Mouse (Mus musculus): Measurements from ENCODE around the gene Gabarapl2.

DNA sequence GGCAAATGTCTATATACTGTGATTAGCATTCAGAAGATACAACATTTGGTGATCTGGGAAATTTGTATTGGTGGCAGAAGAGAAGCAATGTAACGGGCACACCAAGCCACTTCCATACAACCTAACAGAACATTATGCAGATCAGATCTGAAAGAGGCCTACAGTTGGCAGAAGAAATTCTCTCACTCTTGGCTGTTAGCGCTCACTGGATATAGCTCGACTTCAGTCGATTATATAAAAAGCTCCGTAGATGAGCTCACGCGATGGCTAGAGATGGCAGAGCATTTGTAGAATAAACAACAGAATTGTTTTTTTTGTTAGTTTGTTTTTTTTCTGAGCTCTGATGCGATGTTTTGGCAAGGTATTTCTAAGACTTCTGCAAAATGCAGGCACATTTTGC is 50.8 kb downstream of the Gabarapl2 start:
- TF ChIP-seq CHD2 (IDR thresholded peaks at IDR 0.05; ENCODE audit: low read depth, low read length): no peak
- no peak for TF ChIP-seq HCFC1 (IDR thresholded peaks at IDR 0.05; ENCODE audit: borderline replicate concordance, insufficient read depth, low read length)

Data from ES-E14 (cell line).